ENCODE assay signal across 13 mouse cellular contexts in genomic region chr2:70992715-70993114, GRCm38 (mm10).
DNase-seq lines count a peak whose midpoint lies in the region; ATAC-seq lines count a peak whose summit lies in the region.
"Had no signal": no experiment of that assay in that cellular context is flagged by ENCODE, and none has a peak within 500 bp of the region (broad histone marks: within the 10 kb centered on the region; RNA-seq: fewer than 3 reads in every experiment).

No protein-coding gene starts in this region.

- H3K9ac ChIP-seq in forebrain, embryonic 13.5 days = no peak overlapping the region
- H3K9ac ChIP-seq in hindbrain, embryonic 16.5 days (ENCODE audit: low read depth, low read length) = no peak overlapping the region
- H3K9ac ChIP-seq: heart, embryonic 15.5 days; midbrain, embryonic 15.5 days; neural tube, embryonic 12.5 days had no signal

- H3K4me1 ChIP-seq in forebrain, embryonic 13.5 days = peaks cover 18% of the 10 kb centered on the region
- no peaks in the 10 kb centered on the region; the same call in 1 of the 2 replicates for H3K4me1 ChIP-seq in hindbrain, embryonic 16.5 days (ENCODE audit: control insufficient read depth, insufficient read depth, low read depth, low read length)

- H3K27me3 ChIP-seq in forebrain, embryonic 13.5 days = no peaks in the 10 kb centered on the region
- H3K27me3 ChIP-seq in hindbrain, embryonic 16.5 days (replicated peaks; ENCODE audit: control insufficient read depth, insufficient read depth, low read length) = no peaks in the 10 kb centered on the region
- H3K27me3 ChIP-seq: heart, embryonic 15.5 days; midbrain, embryonic 15.5 days; neural tube, embryonic 12.5 days had no signal

- H3K9me3 ChIP-seq in forebrain, embryonic 13.5 days (replicated peaks) = no peaks in the 10 kb centered on the region
- no peaks in the 10 kb centered on the region for H3K9me3 ChIP-seq in hindbrain, embryonic 16.5 days (ENCODE audit: control insufficient read depth, low read length)
- H3K9me3 ChIP-seq: heart, embryonic 15.5 days; limb, embryonic 10.5 days; midbrain, embryonic 15.5 days; neural tube, embryonic 12.5 days had no signal

- 0 out of 2 replicates have a peak, but pooled peaks cover 2% of the 10 kb centered on the region for H3K36me3 ChIP-seq in forebrain, embryonic 13.5 days (ENCODE audit: poor library complexity, severe bottlenecking)
- H3K36me3 ChIP-seq in hindbrain, embryonic 16.5 days (ENCODE audit: control insufficient read depth, insufficient read depth, low read length) = no peaks in the 10 kb centered on the region
- H3K36me3 ChIP-seq: heart, embryonic 15.5 days; limb, embryonic 10.5 days; midbrain, embryonic 15.5 days; neural tube, embryonic 12.5 days had no signal

- H3K4me2 ChIP-seq in forebrain, embryonic 13.5 days = no peak overlapping the region
- no peak overlapping the region for H3K4me2 ChIP-seq in hindbrain, embryonic 16.5 days (ENCODE audit: low read length)
- H3K4me2 ChIP-seq: heart, embryonic 15.5 days; midbrain, embryonic 15.5 days; neural tube, embryonic 12.5 days had no signal

- peak; percentile 60; the same call in 1 of the 2 replicates for ATAC-seq in megakaryocyte, adult 5-6 weeks (ENCODE audit: poor library complexity, severe bottlenecking)
- ATAC-seq in forebrain, embryonic 13.5 days = no peak
- ATAC-seq in hindbrain, embryonic 16.5 days = no peak
- ATAC-seq: inflammation-experienced regulatory T-cells, adult 6 months; midbrain, embryonic 15.5 days had no signal

- no peak overlapping the region for H3K4me3 ChIP-seq in forebrain, embryonic 13.5 days
- H3K4me3 ChIP-seq in hindbrain, embryonic 16.5 days (ENCODE audit: low read length) = no peak overlapping the region
- H3K4me3 ChIP-seq: heart, embryonic 15.5 days; limb, embryonic 10.5 days; midbrain, embryonic 15.5 days; neural tube, embryonic 12.5 days had no signal

- peak; percentile 35 to 40 for DNase-seq in heart, adult 18-20 months
- DNase-seq in heart, adult 9 months (ENCODE audit: low spot score in 2 of 2) = no peak
- peak; percentile 67 for DNase-seq in adipocyte (ENCODE audit: low spot score)
- peak; percentile 69 to 82 for DNase-seq in adrenal gland, postnatal 36 days
- DNase-seq in right cerebral cortex, adult 2 months (ENCODE audit: low spot score in 2 of 2) = no peak

- 79% methylated on average over 2 of the region's 2 CpGs for WGBS in forebrain, embryonic 13.5 days
- WGBS in hindbrain, embryonic 16.5 days = 87% methylated on average over 2 of the region's 2 CpGs

- no peak overlapping the region for H3K27ac ChIP-seq in forebrain, embryonic 13.5 days
- H3K27ac ChIP-seq in hindbrain, embryonic 16.5 days (ENCODE audit: low read depth, low read length) = no peak overlapping the region
- H3K27ac ChIP-seq: heart, embryonic 15.5 days; limb, embryonic 10.5 days; midbrain, embryonic 15.5 days; neural tube, embryonic 12.5 days had no signal

Comparison
In these comparisons a context has a peak if more than half of its experiments do, and no peak if none do; other contexts are left out.
1. DNase-seq: peak in heart, adult 18-20 months (2 of 2), adipocyte (single experiment) and adrenal gland, postnatal 36 days (2 of 2); none in heart, adult 9 months (0 of 2) and right cerebral cortex, adult 2 months (0 of 2).